Mouse (Mus musculus): ENCODE results near the gene Cd37.
A peak's percentile ranks its signal among the peaks of the same experiment; 100 is the strongest.
"Not testable (repeated sequence)": the region's sequence is repeated elsewhere in the genome, so short reads cannot be mapped to it uniquely, and the experiment has no call there.

Gene Cd37

GRCm38 (mm10) chr7:45238723-45239496 is at the start of gene Cd37:
TSS of gene Cd37 (minus strand) at chr7:45239115.
- no peak for DNase-seq (ENCODE audit: low spot score in 2 of 2)

- no peak for DNase-seq (ENCODE audit: low spot score in 2 of 2)
These were observed 47.6 kb upstream of the Cd37 start for GRCm38 (mm10) chr7:45286486-45286885.

- peak; percentile 58 to 75 for DNase-seq (ENCODE audit: low spot score in 2 of 2)
These were observed 38.3 kb upstream of the Cd37 start, which contains the start of gene Slc6a21 for GRCm38 (mm10) chr7:45277136-45277760. TSS of gene Slc6a21 (plus strand) at chr7:45277513.

- no peak for DNase-seq (ENCODE audit: low spot score in 2 of 2)
These were observed 34.8 kb upstream of the Cd37 start for GRCm38 (mm10) chr7:45273672-45274071.

GRCm38 (mm10) chr7:45272786-45273412 is 34.0 kb upstream of the Cd37 start:
- DNase-seq (ENCODE audit: low spot score in 2 of 2): no peak

- DNase-seq (ENCODE audit: low spot score in 2 of 2): no peak
These were observed 26.6 kb upstream of the Cd37 start for GRCm38 (mm10) chr7:45265518-45265917.

GRCm38 (mm10) chr7:45264348-45264747 is 25.4 kb upstream of the Cd37 start:
- no peak for DNase-seq (ENCODE audit: low spot score in 2 of 2)

- DNase-seq (ENCODE audit: low spot score in 2 of 2): no peak
These were observed 24.2 kb upstream of the Cd37 start for GRCm38 (mm10) chr7:45263006-45263607.

- DNase-seq (ENCODE audit: low spot score in 2 of 2): no peak
These were observed 23.4 kb upstream of the Cd37 start for GRCm38 (mm10) chr7:45262266-45262665.

GRCm38 (mm10) chr7:45259281-45259680 is 20.4 kb upstream of the Cd37 start:
- no peak for DNase-seq (ENCODE audit: low spot score in 2 of 2)

- DNase-seq (ENCODE audit: low spot score in 2 of 2): no peak
These were observed 18.3 kb upstream of the Cd37 start for GRCm38 (mm10) chr7:45257063-45257840.

- DNase-seq (ENCODE audit: low spot score in 2 of 2): not testable (repeated sequence)
These were observed 16.9 kb upstream of the Cd37 start for GRCm38 (mm10) chr7:45255822-45256221.

GRCm38 (mm10) chr7:45253806-45254205 is 14.9 kb upstream of the Cd37 start:
- no peak for DNase-seq (ENCODE audit: low spot score in 2 of 2)

GRCm38 (mm10) chr7:45247666-45248065 is 8.8 kb upstream of the Cd37 start:
- no peak for DNase-seq (ENCODE audit: low spot score in 2 of 2)

GRCm38 (mm10) chr7:45241389-45241749 is 2.5 kb upstream of the Cd37 start:
- no peak for DNase-seq (ENCODE audit: low spot score in 2 of 2)

GRCm38 (mm10) chr7:45240633-45241388 is 1.9 kb upstream of the Cd37 start, which contains the start of gene Slc6a16:
TSS of gene Slc6a16 (plus strand) at chr7:45241085.
- DNase-seq (ENCODE audit: low spot score in 2 of 2): no peak

- no peak for DNase-seq (ENCODE audit: low spot score in 2 of 2)
These were observed 1.2 kb upstream of the Cd37 start for GRCm38 (mm10) chr7:45240109-45240508.

GRCm38 (mm10) chr7:45237747-45238699 is 892 bp downstream of the Cd37 start:
- DNase-seq (ENCODE audit: low spot score in 2 of 2): no peak

GRCm38 (mm10) chr7:45235656-45236180 is 3.2 kb downstream of the Cd37 start:
- no peak for DNase-seq (ENCODE audit: low spot score in 2 of 2)
